Mouse (Mus musculus): ENCODE data around the gene Tns1. TPM values are rescaled to one million over a fixed set of nuclear protein-coding genes. Genes with fewer than 3 reads are reported as not detected.

Gene Tns1
- polyA plus RNA-seq, 1 experiment, result 25.7 TPM

DNA sequence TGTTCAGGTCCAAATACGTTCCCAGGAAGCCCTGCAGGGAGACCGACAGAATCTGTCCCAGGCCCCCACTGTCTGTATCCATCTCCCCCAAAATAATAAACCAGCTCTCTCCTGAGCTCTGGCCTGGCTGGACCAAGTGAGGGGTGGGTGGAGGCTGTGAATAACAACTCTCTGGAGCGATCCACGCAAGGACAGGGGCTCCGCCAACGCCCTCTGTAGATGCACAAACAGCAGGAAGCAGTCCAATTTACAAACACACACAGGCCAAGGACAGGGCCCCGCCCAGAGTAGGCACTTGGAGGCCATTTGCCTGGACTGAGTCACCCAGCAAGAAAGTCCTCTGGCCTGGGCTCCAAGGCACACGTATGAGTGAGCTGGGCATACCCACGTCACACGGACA lies 32.0 kb downstream of the Tns1 start:
- DNase-seq (ENCODE audit: extremely low spot score in 1 of 2, low spot score in 1 of 2), result no peak

DNA sequence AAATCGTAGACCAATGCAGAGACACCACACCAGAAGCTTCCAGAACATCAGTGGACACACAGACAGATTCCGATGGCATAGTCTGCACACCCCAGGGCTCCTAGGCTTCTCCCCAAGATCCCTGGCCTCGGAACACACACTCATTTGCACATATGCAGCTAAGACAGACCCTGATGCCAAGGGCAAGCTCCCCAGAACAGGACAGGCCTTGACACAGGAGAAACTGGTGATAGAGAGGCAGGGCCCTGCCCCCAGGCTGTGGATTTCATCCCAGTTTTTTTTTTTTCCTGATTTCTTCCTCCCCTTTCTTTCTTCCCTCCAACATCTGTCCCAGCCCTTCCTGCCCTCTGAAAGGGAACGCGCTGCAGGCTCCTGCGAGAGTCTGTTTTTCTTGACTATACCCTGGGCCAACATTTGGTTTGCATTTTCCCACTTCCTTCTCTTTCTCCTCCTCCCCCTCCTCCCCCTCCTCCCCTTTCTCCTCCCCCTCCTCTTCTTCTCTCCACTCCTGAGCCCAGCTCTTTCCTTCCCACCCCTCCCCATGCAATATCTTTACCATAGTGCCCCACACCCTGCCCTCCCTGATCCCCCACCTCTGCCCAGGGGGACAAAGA lies 32.5 kb downstream of the Tns1 start:
- DNase-seq (ENCODE audit: extremely low spot score in 1 of 2, low spot score in 1 of 2), result no peak

DNA sequence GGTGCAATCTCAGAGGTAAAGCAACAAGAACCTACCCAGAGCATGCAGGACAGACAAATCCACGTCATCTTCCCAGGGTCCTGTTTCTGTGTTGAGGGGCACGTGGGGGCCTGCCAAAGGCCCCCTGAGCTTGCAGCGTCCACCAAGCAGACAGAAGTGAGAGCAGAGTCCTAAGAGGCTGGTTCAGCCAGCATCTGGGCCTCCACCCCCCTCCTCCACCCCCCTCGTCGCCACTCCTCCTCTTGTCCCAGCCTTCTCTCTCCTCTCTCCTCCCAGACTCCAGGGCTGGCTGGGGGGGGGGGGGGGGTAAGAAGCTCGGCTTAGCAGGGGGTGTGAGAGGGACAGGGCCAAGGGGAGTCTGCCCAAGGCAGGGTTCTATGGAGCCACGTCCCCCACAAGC lies 33.1 kb downstream of the Tns1 start:
- DNase-seq (ENCODE audit: extremely low spot score in 1 of 2, low spot score in 1 of 2), result no peak

DNA sequence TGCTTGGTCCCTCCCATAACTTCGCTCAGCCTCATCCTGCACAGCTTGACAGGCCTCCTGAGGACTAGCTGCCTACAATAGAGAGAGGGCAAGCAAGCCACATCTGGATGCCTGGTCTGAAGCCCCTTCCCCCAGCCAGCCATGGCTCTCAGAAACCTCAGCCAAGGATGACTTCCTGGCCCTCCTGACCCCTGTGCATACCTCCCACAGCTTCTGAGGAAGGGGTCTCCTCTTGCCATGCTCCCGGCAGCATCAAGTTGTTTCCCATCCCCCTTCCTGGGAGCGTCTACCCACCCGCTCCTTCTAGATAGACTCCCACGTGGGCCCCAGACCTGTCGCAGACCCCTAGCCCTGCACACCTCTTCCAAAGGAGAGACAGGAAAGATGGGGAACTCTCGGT lies 33.9 kb downstream of the Tns1 start:
- no peak for DNase-seq (ENCODE audit: extremely low spot score in 1 of 2, low spot score in 1 of 2)

DNA sequence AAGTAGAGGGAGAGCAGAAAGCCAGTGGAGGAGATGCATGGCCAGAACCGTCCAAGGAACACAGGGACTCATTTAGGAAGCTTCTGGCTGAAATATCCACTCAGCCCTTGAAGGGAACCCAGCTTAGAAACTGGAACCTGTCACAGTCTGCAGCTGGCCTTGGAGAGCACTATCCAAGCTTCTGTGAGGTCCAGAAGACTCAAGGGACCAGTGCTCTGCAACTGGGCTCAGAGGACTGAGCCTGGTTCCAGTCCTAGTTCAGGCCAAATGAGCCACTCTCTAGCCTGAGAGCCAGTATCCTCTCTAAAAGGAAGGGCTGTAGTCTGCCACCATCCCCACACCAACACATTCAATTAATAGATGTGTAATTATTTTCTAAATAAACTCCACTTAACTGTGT lies 35.7 kb downstream of the Tns1 start:
- no peak for DNase-seq (ENCODE audit: extremely low spot score in 1 of 2, low spot score in 1 of 2)

DNA sequence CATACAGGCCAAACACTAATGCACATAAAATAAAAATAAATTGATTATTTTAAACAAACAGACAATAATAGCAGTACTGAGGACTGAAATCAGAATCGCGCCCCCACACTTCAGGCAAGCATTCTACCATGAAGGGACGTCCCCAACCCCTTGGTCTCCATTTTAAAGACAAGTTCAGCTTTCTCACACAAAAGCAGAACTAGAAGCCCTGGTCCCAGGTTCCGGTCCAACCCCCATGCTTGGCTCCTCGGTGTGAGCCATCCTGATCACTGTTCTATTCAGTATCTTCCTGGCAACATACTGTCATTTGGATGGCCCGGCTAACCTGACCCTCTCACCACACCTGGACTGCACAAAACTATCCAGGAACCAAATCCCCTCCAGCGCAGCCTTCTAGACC lies 38.7 kb downstream of the Tns1 start:
- no peak for DNase-seq (ENCODE audit: extremely low spot score in 1 of 2, low spot score in 1 of 2)

DNA sequence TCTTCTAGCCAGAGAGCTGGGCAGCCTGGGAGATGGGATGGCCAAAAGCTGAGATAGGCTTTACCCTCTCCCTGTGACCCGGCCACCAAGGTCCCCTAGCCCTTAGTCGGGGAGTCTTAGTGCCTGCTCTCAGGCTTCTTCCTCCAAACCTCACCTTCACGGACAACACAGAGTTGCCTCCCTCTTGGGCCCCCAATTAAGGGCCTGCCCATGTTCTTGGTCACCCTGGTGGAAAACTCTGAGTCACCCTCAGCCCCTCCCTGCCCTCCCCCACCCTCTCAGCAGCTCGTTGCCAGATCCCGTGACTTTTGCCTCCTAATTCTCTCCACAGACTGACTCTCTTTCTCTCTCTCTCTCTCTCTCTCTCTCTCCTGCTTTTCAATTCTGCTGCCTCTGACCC lies 39.5 kb downstream of the Tns1 start:
- DNase-seq (ENCODE audit: extremely low spot score in 1 of 2, low spot score in 1 of 2), result no peak

DNA sequence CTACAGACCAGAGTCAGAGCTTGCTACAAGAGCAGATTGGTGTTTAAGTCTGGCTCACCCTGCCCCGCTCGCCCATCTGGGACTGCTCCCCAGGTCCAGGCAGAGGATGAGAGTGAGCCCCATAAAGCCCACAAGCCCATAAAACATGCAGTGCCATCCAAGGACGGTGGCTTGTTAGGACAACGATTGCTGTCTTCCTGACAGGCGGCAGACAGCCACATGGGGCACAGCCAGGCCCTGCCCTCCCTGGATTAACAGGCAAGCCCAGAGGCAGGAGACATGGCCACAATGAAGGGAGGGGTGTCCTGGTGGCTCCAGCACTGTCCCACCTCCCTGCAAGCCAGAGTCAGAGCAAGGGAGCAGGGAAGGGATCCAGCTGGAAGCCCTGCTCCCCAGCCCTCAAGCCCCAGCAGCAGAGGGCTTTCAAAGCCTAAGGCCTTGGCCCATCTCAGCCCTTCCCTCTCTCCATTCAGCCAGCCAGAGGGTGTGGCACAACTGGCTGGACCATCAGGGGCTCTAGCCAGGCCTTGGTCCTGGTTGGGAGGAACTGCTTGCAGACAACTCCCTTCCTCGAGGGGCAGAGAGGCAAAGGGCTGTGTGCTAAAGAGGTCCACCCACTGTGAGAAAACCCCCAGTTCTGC lies 40.1 kb downstream of the Tns1 start:
- DNase-seq (ENCODE audit: extremely low spot score in 1 of 2, low spot score in 1 of 2), result no peak

DNA sequence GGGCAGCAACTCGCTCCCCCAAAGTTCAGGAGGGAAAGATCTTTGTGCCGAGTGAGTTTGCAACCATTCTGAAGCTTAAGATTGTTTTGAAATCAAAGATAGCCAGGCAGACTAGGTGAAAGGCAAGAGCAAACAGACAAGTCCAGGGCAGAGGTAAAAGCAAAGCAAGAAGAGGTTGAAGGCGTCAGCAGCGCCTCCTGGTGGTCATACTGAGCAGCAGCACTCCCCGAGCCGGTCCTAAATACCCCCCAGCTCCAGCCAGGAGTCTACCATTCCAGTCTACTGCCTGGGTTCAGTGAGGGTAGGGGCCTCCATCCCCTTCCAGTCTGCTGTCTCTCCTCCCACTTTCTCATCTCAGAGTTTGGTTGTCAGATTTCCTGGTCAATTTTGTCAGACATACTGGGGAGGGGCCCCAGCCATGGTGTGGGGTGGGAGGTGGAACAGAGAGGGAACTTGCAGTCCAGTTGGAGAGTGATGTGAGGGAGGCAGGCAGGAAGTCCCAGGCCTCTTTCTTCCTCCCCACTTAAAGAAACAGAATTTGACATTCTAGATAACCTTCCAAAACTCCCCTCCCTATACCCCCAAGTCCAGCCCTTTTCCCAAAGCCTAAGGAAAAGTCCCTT lies 41.3 kb downstream of the Tns1 start:
- DNase-seq (ENCODE audit: extremely low spot score in 1 of 2, low spot score in 1 of 2), result peak in 1 of 2 experiments; percentile 25

DNA sequence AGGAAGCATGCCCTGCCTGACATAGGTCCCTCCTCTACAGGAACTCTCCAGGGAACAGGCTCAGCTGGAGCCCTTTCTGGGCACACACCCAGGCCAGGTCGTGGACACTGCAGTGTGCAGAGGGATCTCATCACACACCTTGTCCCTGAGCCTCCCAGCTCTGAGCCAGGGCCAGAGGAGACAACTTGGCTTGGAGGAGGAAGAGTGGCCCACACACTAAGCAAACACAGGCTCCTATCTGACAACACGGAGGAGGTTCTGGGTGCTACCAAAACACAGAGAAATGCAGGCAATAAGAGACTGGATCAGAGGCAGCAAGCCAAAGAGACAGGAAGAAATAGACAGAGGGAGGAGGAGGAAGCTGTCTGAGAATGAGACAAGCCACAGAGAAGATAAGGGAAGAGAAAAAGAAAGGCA lies 42.7 kb downstream of the Tns1 start:
- peak in 1 of 2 experiments; percentile 46 for DNase-seq (ENCODE audit: extremely low spot score in 1 of 2, low spot score in 1 of 2)

DNA sequence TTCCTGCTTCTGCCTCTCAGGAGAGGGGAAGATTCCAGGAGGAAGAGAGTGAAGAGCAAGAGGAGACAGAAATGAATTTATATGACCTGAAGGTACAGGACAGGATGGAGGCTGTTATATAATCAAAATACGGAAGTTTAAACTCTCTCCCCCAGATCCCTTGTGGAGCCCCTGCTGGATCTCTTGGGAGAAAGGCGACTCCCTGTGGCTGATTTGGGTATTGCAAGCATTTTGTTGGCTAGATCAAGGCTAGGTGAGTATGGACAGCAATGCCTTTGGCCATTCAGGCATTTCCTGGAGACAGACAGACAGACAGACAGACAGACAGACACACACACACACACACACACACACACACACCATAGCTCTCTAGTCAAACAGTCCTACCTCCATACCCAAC lies 46.9 kb downstream of the Tns1 start:
- peak; percentile 21 to 87 for DNase-seq (ENCODE audit: extremely low spot score in 1 of 2, low spot score in 1 of 2)

DNA sequence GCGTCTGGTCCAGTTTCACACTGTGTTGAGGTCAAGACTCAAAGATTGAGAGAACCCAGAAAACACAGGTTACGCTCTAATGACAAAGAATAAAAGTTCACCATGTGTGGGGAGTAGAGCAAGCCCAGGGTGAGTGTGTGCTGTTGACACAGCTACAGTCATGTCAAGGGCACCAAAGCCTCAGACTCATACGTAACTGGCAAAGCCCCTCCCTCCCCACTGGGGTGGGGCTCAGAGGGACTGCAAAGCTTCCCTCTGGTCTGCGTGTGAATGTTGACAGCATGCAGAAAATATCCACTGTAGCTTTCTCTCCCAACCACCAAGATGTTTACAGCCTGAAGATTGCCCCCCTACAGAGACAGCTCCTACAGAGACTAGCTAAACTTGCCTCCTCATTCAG lies 48.0 kb downstream of the Tns1 start:
- no peak for DNase-seq (ENCODE audit: extremely low spot score in 1 of 2, low spot score in 1 of 2)

DNA sequence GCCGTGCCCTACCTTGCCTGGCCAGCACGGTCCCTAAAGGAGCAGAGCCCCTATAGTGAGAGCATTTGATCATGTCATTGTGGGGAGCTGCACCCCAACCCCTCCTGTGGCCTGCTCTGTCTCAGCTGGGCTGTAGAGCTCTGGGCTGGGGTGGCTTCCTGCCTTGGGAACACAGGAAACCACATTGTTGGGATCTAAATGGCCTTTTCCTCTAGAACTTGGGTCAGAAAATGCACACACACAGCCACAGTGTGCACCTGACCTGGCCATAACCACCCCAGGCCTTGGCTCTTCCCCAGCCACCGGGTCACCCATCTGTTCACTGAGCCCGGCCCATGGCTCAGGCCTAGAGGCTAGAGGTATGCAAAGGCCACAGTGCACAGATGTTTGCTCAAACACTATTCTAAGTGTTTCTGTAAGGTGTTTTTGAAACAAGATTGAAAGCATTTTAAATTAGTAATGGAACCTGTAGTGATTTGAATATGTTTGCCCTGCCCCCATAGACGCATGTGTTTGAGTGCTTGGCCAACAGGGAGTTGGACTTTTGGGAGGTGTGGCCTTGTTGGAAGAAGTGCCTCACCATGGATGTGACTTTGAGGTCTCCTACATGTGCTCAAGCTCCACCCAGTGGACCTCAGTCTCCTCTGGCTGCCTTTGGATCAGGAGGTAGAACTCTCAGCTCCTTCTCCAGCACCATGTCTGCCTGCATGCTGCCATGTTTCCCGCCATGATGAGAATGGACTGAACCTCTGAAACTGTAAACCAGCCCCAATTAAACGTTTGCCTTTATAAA lies 49.4 kb downstream of the Tns1 start:
- DNase-seq (ENCODE audit: extremely low spot score in 1 of 2, low spot score in 1 of 2), result no peak

DNA sequence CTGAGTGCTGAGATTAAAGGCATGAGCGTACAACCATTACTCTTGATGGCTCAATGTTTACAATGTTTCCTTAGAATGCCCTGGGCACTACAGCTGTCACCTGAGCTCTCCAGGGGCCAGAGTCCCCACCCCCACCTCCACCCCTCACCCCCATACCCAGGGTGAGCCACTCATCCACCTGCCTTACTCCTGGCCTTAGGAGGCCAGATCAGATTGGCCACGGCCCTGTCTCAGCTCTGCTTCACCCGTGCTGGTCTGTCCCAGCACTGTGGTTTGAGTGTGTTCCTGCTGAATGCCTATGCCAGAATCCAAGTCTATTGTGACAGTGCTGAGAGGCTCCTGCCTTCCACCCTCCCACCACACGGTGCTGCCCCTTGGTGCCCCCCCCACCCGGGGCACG lies 50.5 kb downstream of the Tns1 start:
- no peak for DNase-seq (ENCODE audit: extremely low spot score in 1 of 2, low spot score in 1 of 2)

DNA sequence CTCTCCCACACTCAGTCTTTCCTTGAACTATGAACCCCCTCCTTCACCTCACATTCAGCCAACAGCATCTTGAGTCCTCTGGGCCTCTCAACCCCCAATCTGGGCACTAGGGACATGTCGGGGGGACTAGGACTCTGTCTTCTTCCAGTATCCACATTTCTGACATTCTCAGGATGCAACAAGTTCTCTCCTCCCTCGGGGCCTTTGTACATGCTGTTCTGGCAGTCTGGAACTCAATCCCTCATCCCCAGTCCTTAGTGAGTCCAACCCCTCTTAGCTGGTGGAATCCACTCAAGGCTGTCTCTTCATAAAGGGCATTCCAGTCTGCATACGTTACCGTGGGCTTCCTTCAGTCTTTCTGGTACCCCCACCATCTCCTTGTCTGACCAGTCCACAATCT lies 53.5 kb downstream of the Tns1 start:
- no peak for DNase-seq (ENCODE audit: extremely low spot score in 1 of 2, low spot score in 1 of 2)

DNA sequence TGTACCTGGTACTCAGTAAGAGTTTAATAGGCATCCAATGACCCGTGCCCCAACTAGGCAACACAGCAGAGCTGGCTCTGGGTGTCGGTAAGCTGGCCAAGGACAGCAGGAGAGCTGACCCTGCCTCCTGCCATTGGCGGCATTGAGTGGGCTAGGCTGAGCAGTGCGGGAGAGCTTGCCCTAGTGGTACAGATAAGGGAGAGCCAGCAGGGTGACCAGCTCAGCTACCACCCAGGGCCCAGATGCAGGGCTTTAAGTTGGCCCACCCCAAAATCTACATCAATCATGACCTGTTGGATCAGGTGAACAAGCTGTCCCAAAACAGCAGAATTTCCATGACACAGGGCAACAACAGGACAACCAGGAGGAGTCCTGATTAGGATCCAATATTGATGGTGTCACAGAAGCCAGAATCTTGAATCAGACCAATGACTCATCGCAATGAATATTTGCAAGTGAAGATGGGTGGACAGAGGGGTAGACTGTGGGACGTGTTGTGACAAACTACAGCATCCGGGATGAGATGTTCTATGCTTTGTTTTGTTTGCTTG lies 54.2 kb downstream of the Tns1 start:
- DNase-seq (ENCODE audit: extremely low spot score in 1 of 2, low spot score in 1 of 2), result no peak

DNA sequence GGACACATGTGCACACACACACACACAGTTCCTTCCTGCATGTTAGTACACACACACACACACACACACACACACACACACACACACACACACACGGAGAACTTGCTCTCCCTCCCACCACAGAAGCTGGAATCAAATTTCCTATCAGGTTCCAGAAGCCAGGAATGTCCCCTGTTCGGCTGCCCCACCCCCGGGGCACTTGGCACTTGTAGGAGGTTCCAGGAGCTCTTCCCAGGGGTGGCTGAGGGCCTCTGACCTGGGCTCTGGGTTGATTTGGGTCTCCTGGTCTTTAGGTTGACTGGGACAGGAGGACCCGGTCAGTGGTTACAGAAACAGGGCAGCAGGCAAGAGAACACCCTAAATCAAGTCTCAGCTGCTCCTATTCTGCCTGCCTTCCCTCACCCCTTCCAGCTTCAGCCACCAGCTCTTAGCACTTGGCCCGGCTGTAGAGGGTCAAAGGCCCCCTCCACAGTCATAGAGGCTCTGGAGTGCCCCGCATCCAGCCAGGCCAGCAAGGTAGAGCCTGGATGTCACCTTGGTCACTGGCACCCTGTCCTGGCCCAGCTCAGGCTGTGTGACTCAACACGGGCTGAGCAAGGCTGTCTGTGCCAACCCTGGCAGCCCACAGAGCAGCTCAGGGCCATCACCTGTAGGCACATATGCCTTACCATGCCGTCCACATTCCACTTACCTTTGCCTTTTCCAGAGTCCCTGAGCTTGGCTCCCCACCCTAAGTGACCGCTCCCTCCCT lies 55.0 kb downstream of the Tns1 start:
- DNase-seq (ENCODE audit: extremely low spot score in 1 of 2, low spot score in 1 of 2), result no peak

DNA sequence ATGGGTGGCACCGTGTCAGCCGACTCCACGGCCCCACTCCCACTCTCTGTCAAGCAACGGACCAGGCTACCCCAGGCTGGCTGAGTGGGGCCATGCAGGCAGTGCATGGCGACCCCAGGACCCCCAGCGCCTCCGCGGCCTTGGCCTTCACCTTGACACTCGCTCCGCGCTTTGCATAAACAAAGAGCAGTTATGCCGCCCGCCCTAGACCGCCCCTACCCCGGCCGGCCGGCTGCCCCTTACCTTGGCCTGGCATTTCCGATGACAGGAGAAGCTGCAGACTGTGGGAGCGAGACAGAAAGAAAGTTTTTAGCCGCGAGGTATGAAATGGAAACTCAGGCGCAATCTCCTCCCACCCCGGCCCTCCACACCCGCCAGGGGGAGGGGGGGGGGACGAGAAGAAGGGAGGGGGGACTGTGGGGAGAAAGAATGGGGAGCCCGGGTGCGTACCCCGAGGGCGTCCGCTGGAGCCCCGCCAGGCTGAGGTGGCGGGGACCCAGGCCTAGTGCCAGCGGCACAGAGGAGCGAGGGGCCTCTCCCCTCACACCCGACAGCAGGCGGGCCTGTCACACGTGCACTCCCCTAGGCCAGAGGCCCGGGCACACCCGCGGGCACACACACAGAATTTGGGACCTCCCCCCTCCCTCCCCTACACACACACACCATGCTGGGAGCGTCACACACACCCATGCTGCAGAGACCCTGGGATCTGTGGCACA lies 55.7 kb downstream of the Tns1 start:
- DNase-seq (ENCODE audit: extremely low spot score in 1 of 2, low spot score in 1 of 2), result no peak

DNA sequence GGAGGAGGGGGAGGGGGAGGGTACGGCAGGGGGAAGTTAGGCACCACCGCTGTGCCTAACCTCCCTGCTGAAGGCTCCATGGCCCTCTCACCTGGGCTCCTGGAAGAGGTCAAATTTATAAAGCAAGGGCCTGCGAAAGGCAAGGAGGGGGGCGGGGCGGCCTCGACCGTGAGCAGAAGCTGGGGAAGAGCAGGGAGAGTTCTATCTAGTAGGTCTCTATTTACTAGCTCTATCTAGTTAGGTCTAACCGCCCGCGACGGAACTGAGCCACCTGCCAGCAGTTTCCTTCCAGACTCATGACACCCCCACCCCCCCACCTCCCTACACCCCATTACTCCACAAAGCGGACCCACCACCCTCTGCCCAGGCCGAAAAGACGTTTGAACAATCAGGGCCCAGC lies 56.4 kb downstream of the Tns1 start:
- DNase-seq (ENCODE audit: extremely low spot score in 1 of 2, low spot score in 1 of 2), result no peak

DNA sequence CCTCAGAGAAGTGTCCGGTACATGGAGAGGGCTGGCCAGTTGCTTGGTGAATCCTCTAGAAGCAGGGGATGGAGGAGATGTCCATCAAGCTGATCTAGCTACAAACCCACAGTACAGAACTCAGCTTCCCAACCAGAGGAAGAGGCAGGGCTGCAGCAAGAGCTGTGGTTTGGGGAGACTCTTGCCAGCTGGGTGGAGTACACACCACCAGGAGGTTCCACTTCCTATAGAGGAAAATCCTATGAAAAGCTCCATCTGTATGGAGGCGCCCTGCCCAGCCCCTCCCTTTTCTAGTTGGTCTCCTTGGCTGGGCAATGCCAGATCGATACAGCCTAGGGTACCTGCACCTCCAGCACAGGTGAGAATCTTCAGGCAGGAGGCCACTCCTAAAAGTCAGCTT lies 57.7 kb downstream of the Tns1 start:
- no peak for DNase-seq (ENCODE audit: extremely low spot score in 1 of 2, low spot score in 1 of 2)
